Mouse (Mus musculus) spleen, adult 2 months (tissue): ENCODE results near the gene Syce2. TPM values are rescaled to one million over a fixed set of nuclear protein-coding genes. Genes with fewer than 3 reads are reported as not detected.
A peak's percentile ranks its signal among the peaks of the same experiment; 100 is the strongest.

Source experiments
- DNase-seq, 2 experiments: peaks; one replicate each; pipeline versions ENCODE4 v3.0.0 to v3.0.0-alpha.2; 2012 to 2021; ENCODE audit warnings: low spot score in 2 of 2, low read depth in 1 of 2
- H3K27ac ChIP-seq: fragments of 200-500 bp; 2 replicates; pipeline ENCODE4 v1.5.1; 2012; ENCODE audit warnings: low read length, inconsistent platforms; ENCODE audit not compliant: insufficient read depth
- H3K27me3 ChIP-seq: fragments of 200-500 bp; 2 replicates; pipeline ENCODE4 v1.6.1; 2012; ENCODE audit warnings: mild to moderate bottlenecking, moderate library complexity, low read length, inconsistent platforms; ENCODE audit not compliant: control insufficient read depth, insufficient read depth
- H3K36me3 ChIP-seq: fragments of 200-500 bp; 2 replicates; pipeline ENCODE4 v1.6.1; 2012; ENCODE audit warnings: mild to moderate bottlenecking, low read length, inconsistent platforms; ENCODE audit not compliant: control insufficient read depth, insufficient read depth
- H3K4me1 ChIP-seq: fragments of 200-500 bp; 2 replicates; pipeline ENCODE4 v1.6.1; 2011; ENCODE audit warnings: inconsistent platforms; ENCODE audit not compliant: control insufficient read depth, insufficient read depth, insufficient read length
- H3K4me3 ChIP-seq: fragments of 200-500 bp; 2 replicates; pipeline ENCODE4 v1.5.1; 2011; ENCODE audit warnings: mild to moderate bottlenecking, inconsistent platforms; ENCODE audit not compliant: insufficient read depth, insufficient read length; ENCODE audit errors: extremely low read depth
- CTCF ChIP-seq: fragments of 200-500 bp; IDR thresholded peaks from 2 replicates; pipeline ENCODE4 v1.5.1; 2011; ENCODE audit warnings: mild to moderate bottlenecking, inconsistent platforms; ENCODE audit not compliant: insufficient read depth, insufficient read length, insufficient replicate concordance; ENCODE audit errors: extremely low read depth
- POLR2A ChIP-seq: fragments of 200-500 bp; IDR thresholded peaks from 2 replicates; pipeline ENCODE4 v1.6.1; 2011; ENCODE audit warnings: low read depth, low read length, inconsistent platforms
- WGBS: fragments of 180-500 bp; shearing (Covaris S2); methylation state at CpG from one replicate; pipeline ENCODE4 v1.1.7; 2018; 5-methylcytosine and 5-hydroxymethylcytosine counted together
- polyA plus RNA-seq: library from polyadenylated mRNA; depleted of rRNA; stranded (reverse); fragments of >200 nt; gene quantifications from 2 replicates; pipeline ENCODE4 v1.2.3, GENCODE M21; 2012

Syce2 gene
- polyA plus RNA-seq, 1 experiment = 1.8 TPM

- Histone ChIP-seq H3K27ac (peak overlapping the region; percentile 61), H3K4me1 (peaks cover 13% of the 10 kb centered on the region), H3K36me3 (peaks cover 6% of the 10 kb centered on the region), H3K27me3 (no peaks in the 10 kb centered on the region), H3K4me3 (peak overlapping the region; percentile 60)
- 2% methylated on average over 55 of the region's 55 CpGs for WGBS
- DNase-seq = peak; percentile 84 to 89
- TF ChIP-seq POLR2A = peak; percentile 28
- TF ChIP-seq CTCF = no peak
Observed at GRCm38 (mm10) chr8:84912895-84913501, 41.1 kb downstream of the Syce2 start.

GRCm38 (mm10) chr8:84913502-84913900, 41.6 kb downstream of the Syce2 start:
- H3K27ac ChIP-seq = peak overlapping the region; percentile 61

GRCm38 (mm10) chr8:84913960-84914359, 42.0 kb downstream of the Syce2 start:
- peak in 1 of 2 experiments; percentile 42 for DNase-seq
- WGBS = 32% methylated on average over 4 of the region's 4 CpGs
- Histone ChIP-seq H3K4me3 (no peak overlapping the region), H3K27ac (peak overlapping the region; percentile 61), H3K4me1 (peaks cover 13% of the 10 kb centered on the region), H3K36me3 (peaks cover 6% of the 10 kb centered on the region), H3K27me3 (no peaks in the 10 kb centered on the region)
- TF ChIP-seq POLR2A (no peak), CTCF (no peak)

More at GRCm38 (mm10) chr8:84913502-84913900, 41.6 kb downstream of the Syce2 start:
- TF ChIP-seq POLR2A (no peak), CTCF (no peak)
- peak overlapping the region; percentile 60 for H3K4me3 ChIP-seq
- 4% methylated on average over 9 of the region's 9 CpGs for WGBS
- peak in 1 of 2 experiments; percentile 30 for DNase-seq
- H3K4me1 ChIP-seq = peaks cover 13% of the 10 kb centered on the region
- no peaks in the 10 kb centered on the region for H3K27me3 ChIP-seq
- peaks cover 6% of the 10 kb centered on the region for H3K36me3 ChIP-seq

- Histone ChIP-seq H3K27me3 (no peaks in the 10 kb centered on the region), H3K36me3 (peaks cover 6% of the 10 kb centered on the region), H3K27ac (no peak overlapping the region), H3K4me3 (no peak overlapping the region), H3K4me1 (peaks cover 7% of the 10 kb centered on the region)
- TF ChIP-seq CTCF = no peak
- no peak for TF ChIP-seq POLR2A
- no peak for DNase-seq
- 89% methylated on average over 8 of the region's 8 CpGs for WGBS
Observed at GRCm38 (mm10) chr8:84915269-84915668, 43.4 kb downstream of the Syce2 start.

- 57% methylated on average over 20 of the region's 20 CpGs for WGBS
- no peaks in the 10 kb centered on the region for H3K27me3 ChIP-seq
- no peak overlapping the region for H3K27ac ChIP-seq
- peaks cover 1% of the 10 kb centered on the region for H3K4me1 ChIP-seq
- H3K36me3 ChIP-seq = peaks cover 3% of the 10 kb centered on the region
- no peak overlapping the region for H3K4me3 ChIP-seq
- DNase-seq = no peak
- TF ChIP-seq POLR2A (no peak), CTCF (no peak)
Observed at GRCm38 (mm10) chr8:84917781-84918180, 45.9 kb downstream of the Syce2 start.

- Histone ChIP-seq H3K36me3 (peaks cover 3% of the 10 kb centered on the region), H3K27me3 (no peaks in the 10 kb centered on the region), H3K27ac (no peak overlapping the region), H3K4me3 (no peak overlapping the region), H3K4me1 (no peaks in the 10 kb centered on the region)
- no peak for TF ChIP-seq POLR2A
- TF ChIP-seq CTCF = no peak
- no peak for DNase-seq
- WGBS = 95% methylated on average over 15 of the region's 15 CpGs
Observed at GRCm38 (mm10) chr8:84918646-84919045, 46.7 kb downstream of the Syce2 start.

- Histone ChIP-seq H3K36me3 (peaks cover under 1% of the 10 kb centered on the region; the same call in 1 of the 2 replicates), H3K27me3 (no peaks in the 10 kb centered on the region), H3K4me1 (no peaks in the 10 kb centered on the region), H3K27ac (no peak overlapping the region), H3K4me3 (no peak overlapping the region)
- 83% methylated on average over 2 of the region's 2 CpGs for WGBS
- TF ChIP-seq CTCF (no peak), POLR2A (no peak)
- no peak for DNase-seq
Observed at GRCm38 (mm10) chr8:84921596-84921995, 49.7 kb downstream of the Syce2 start.
